Mouse (Mus musculus) adrenal gland (tissue): ENCODE measurements around the gene Hoxa7.

ENCODE experiments used
- intact Hi-C: fragments of 180-260 bp; cut with DNase I; formaldehyde crosslinking; loops from one replicate; pipeline ENCODE4 v1.15.1; 2025
- microRNA-seq, 2 experiments: library from miRNA; unstranded; fragments of <30 nt; microRNA quantifications; one replicate each; pipeline ENCODE4; 2019

The Hoxa7 gene

DNA sequence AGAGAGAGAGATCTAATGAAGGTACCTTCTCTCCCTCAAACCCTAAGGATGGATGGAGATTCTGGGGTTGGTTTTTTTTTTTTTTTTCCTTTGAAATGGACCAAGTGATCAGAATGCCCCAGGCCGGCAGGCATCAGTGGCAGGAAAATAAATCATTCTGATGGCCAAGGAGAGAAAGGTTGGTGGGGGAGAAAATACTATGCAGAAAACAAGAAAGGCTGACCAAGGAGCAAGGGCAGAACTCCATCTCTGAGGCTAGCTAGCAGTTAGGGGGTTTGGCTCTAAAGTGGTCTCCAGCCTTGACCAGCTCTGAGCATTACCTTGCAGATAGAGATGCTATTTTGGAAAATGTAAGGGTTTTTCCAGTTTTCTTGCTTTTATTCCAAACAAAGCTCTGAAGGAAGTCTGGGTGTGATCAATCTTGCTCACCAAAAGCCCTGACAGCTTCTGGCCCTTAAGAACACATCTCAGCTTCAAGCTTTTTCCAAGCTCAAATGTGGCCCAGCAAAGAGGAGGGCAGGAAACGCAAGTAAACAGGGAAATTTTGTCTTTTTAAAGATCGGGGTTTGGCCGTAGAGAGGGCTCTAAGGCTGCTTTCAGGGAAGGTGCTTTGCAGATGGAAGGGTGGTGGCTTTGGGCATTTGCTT lies 55.1 kb downstream of the Hoxa7 start:
- intact Hi-C loops: no loop called here

DNA sequence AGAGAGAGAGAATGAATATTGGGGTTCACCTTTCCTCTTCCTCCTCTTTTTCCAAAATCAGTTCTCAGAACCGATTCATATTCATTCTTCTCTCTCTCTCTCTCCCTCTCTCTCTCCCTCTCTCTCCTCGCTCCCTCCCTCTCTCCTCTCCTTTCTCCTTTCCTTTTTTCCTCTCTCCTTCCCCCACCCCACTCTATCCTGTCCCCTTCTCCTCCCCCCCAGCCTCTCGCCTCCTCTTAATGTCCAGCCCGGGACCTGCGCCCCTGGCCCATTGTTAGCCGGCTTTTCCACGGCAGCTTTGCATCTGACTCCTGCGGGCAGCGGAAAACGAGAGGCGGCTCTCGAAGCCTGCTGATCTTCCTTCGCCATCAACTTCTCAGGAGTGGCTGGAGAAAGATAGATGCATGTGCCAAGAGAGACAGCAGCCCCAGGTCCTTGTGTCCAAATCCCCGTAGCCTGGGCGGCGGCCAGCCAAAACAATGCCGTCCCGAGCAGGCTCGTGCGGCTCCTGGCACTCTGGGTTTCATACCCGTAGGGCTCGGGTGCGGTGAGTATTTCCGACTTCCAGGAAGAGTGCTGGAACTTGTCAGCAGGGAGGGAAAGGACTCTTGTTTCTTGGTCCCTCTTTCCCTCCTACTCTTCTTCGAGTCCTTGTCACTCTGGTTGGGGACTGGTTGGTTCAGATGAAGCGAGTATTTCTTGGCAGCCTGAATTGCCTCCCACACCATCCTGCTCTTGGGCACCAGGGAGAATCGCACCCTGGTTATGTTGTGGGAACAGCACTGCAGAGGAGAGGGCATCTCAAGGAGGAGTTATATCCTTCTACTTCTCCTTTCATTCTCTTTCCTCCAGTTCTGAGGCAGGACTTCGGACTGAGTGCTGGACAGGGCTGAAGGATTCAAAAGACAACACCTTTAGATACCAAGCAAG lies 55.9 kb downstream of the Hoxa7 start:
- intact Hi-C loops: no loop called here

DNA sequence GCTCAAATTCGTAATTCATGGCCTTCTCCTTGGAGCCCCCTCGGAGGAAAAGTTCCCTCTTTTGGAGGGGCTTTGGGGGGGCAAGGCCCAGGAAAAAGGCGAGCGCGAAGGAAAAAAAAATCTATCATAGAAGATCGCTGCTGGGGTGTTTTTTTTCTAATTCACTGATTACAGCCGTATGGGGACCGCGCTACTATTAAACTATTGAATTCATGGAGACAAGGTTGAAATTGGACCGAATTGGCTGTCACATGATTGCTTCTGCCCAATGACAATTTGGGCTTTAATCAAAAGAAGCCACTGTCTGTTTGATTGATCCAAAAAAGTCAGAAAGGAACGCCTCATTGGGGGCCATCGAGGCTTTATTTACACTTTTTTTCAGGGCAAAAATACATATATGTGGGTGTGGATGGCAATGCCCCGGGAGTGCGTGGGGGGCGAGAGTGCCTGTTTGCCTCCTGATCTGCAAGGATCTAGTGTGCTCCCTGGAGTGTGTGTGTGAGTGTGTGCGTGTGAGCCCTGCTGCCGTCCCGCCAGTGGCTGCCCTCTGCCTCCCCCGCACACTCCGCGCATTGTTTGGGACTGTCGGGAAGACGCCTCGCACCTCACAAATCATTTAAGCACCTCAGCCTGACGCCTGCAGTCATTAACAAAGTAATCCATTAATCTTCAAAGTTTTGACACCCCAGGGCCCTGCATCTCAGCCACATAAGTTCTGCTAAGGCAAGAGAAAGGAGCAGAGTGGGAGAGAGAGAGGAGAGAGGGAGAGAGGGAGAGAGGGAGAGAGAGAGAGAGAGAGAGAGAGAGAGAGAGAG lies 56.8 kb downstream of the Hoxa7 start, which contains the start of gene Hoxa2:
Gene Hoxa2, minus strand, starts transcription at position 206 of the 815 bp plus-strand sequence.
- intact Hi-C loops: loop anchor here (5.0 kb wide), 2 partner anchors 37 to 158 kb away; partner anchors contain the start of gene Hoxa5

Small RNAs within 50 kb of the gene (microRNA-seq; reads per million reads assigned to microRNA genes)
- 55.5 to 61.4 reads per million in 2 experiments for gene Mir196b
